Mouse (Mus musculus): ENCODE measurements at regions not wholly inside any gene's neighbourhood (a gene's known extent, or its start where the extent isn't known, plus 50 kb on each side); places are given as distances from the start of the nearest gene placed in this dataset.
"Not testable (repeated sequence)": the region's sequence is repeated elsewhere in the genome, so short reads cannot be mapped to it uniquely, and the experiment has no call there.

DNA sequence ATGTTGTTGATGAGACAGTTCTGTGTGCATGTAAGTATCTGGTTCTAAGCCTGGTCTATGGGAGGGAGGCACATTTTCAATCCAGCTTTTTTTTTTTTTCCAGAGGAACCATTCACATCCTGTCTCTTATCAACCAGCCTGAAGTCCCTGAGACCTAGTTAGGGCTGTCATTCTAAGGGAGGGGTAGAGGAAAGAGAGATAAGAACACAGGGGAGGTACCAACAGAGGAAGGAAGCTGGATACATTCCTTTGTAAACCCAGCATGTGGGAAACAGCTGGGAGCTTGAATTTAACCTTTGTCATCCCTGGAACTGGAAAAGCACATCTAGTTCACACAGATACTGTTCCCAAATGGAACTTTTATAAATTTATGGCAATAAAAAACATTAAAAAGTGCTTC, 351.0 kb upstream of the Adamts5 start:
- Histone ChIP-seq H3K9me3 (replicated peaks) (no peaks in the 10 kb centered on the region), H3K27me3 (no peaks in the 10 kb centered on the region), H3K4me1 (no peaks in the 10 kb centered on the region), H3K27ac (replicated peaks) (no peak overlapping the region), H3K4me2 (replicated peaks) (no peak overlapping the region), H3K36me3 (no peaks in the 10 kb centered on the region), H3K9ac (no peak overlapping the region), H3K4me3 (replicated peaks) (no peak overlapping the region)
- ATAC-seq (ENCODE audit: insufficient number of reproducible peaks, low FRiP score, low TSS enrichment, low read depth) = no peak

DNA sequence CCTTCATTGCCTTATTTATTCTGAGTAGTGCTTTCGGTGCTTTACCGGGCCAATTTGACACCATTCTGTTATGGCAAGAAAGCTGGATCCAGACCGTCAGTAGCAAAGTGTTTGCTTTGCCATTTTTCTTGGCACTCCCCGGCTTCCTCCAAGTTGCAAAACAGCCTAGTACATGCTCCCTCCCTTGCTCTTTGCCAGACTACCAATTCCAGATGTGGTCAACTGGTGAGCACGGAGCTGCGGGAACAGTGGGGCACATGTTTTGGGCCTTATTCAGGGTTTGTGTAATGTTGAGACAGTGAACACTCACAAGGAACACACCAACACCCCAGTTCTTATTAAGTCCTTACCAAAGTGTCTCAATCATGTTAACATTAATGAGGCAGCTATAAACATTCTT, 348.4 kb upstream of the Adamts5 start:
- no peaks in the 10 kb centered on the region for H3K4me1 ChIP-seq
- ATAC-seq (ENCODE audit: insufficient number of reproducible peaks, low FRiP score, low TSS enrichment, low read depth) = no peak
- no peak overlapping the region for H3K27ac ChIP-seq (replicated peaks)
- H3K4me3 ChIP-seq (replicated peaks) = no peak overlapping the region
- no peaks in the 10 kb centered on the region for H3K36me3 ChIP-seq
- H3K4me2 ChIP-seq (replicated peaks) = no peak overlapping the region
- H3K9me3 ChIP-seq (replicated peaks) = no peaks in the 10 kb centered on the region
- H3K9ac ChIP-seq = no peak overlapping the region
- no peaks in the 10 kb centered on the region for H3K27me3 ChIP-seq
- WGBS = 70% methylated on average over 6 of the region's 6 CpGs

DNA sequence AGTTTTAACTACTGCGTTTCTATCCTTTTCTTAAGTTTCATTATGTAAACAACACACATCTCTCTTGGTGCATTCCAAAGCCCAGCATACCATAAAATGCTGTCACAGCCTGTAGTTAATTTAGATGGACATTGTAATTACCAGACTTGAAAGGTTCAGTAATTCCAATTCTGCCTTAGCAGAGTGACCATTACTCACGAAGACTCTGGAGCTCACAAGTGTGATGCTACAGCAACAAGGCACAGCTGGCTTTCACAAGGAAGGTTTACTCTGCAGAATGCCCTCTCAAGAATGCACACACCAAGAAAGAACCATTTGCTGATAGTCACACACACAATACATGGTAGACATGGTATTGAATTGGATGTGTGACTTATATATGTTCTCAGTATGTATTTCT, 342.6 kb upstream of the Adamts5 start:
- Histone ChIP-seq H3K4me1 (no peaks in the 10 kb centered on the region), H3K9me3 (replicated peaks) (no peaks in the 10 kb centered on the region), H3K4me2 (replicated peaks) (no peak overlapping the region), H3K9ac (no peak overlapping the region), H3K27ac (replicated peaks) (no peak overlapping the region), H3K36me3 (no peaks in the 10 kb centered on the region), H3K4me3 (replicated peaks) (no peak overlapping the region), H3K27me3 (no peaks in the 10 kb centered on the region)
- 39% methylated on average over 2 of the region's 2 CpGs for WGBS
- no peak for ATAC-seq (ENCODE audit: insufficient number of reproducible peaks, low FRiP score, low TSS enrichment, low read depth)

DNA sequence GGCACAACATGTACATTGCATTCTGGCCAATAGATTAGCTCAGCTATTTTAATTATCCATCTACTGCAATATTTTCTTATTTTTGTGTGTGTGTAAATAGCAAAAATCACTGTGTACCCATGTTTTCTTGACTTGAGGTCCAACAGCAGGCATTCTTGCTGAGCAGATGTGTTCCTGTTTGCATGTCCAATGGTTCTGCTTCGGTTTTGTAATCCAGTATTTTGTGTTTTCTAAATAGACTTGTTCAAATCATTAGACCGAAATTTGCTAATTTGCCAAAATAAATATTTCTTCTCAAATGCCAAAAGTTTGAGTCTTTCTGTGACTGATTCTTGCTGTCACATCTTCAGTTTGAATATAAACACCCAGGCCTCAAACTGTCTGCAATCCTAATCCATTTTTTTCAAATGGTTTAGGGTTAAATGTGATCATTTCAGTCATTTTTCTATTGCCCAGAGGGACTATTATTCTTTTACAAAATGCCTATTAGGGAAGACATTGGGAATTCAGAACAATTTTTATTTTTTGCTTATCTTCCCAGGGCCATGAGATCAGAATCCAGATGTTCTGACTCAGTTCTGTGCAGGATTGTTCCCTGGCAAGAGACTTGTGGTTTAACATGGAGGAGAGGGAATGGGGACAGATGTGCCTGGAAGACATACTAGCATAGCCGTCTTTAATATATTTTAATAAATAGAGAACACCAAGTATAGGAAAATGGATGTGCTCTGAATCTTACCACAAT, 341.3 kb upstream of the Adamts5 start:
- Histone ChIP-seq H3K27ac (replicated peaks) (no peak overlapping the region), H3K27me3 (no peaks in the 10 kb centered on the region), H3K4me1 (no peaks in the 10 kb centered on the region), H3K9me3 (replicated peaks) (no peaks in the 10 kb centered on the region), H3K4me2 (replicated peaks) (no peak overlapping the region), H3K36me3 (no peaks in the 10 kb centered on the region), H3K4me3 (replicated peaks) (no peak overlapping the region), H3K9ac (no peak overlapping the region)
- 70% methylated on average over 3 of the region's 3 CpGs for WGBS
- ATAC-seq (ENCODE audit: insufficient number of reproducible peaks, low FRiP score, low TSS enrichment, low read depth) = no peak

DNA sequence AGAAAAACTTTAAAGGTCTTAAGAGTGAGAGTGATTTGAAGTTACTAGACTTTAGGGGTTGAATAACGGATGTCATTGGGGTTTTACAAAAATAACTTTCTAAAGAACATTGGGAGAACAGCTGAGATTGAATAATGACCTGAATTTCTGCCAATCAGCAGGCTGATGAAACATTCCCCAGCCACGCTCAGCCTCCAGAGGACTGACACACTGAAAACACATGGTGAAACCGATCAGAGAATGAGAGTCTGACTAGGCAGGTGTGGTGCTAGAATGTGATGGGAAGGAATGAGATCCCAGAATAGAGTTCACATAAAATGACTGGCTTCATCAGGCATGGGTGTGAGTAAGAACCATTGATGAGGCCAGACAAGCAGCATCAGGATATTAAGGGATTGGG, 321.4 kb upstream of the Adamts5 start:
- no peaks in the 10 kb centered on the region for H3K4me1 ChIP-seq
- H3K4me3 ChIP-seq (replicated peaks) = no peak overlapping the region
- WGBS = 43% methylated on average over 3 of the region's 3 CpGs
- H3K27ac ChIP-seq (replicated peaks) = no peak overlapping the region
- no peaks in the 10 kb centered on the region for H3K36me3 ChIP-seq
- H3K27me3 ChIP-seq = no peaks in the 10 kb centered on the region
- no peak for ATAC-seq (ENCODE audit: insufficient number of reproducible peaks, low FRiP score, low TSS enrichment, low read depth)
- no peak overlapping the region for H3K9ac ChIP-seq
- no peaks in the 10 kb centered on the region for H3K9me3 ChIP-seq (replicated peaks)
- no peak overlapping the region for H3K4me2 ChIP-seq (replicated peaks)

DNA sequence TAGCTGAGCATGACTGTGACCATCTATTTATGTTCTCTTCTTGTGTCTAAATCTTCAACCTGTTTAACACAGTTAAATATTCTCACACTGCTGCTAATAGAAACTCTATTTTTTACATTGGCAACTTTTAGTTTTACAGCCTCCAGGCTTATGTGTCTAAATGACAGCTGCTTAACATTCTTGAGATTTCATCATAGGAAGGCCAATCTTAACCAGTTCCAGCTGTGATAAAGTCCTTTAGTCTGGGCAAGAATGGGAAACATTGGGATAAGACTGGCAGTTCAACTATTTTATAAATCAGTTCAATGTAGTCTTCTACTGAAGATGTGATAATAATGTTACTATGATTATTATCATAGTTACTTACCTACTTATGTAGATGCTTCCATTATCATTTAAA, 308.9 kb upstream of the Adamts5 start:
- H3K4me1 ChIP-seq = no peaks in the 10 kb centered on the region
- H3K4me2 ChIP-seq (replicated peaks) = no peak overlapping the region
- no peaks in the 10 kb centered on the region for H3K27me3 ChIP-seq
- H3K27ac ChIP-seq (replicated peaks) = no peak overlapping the region
- no peaks in the 10 kb centered on the region for H3K9me3 ChIP-seq (replicated peaks)
- H3K4me3 ChIP-seq (replicated peaks) = no peak overlapping the region
- H3K36me3 ChIP-seq = no peaks in the 10 kb centered on the region
- no peak for ATAC-seq (ENCODE audit: insufficient number of reproducible peaks, low FRiP score, low TSS enrichment, low read depth)
- H3K9ac ChIP-seq = no peak overlapping the region

DNA sequence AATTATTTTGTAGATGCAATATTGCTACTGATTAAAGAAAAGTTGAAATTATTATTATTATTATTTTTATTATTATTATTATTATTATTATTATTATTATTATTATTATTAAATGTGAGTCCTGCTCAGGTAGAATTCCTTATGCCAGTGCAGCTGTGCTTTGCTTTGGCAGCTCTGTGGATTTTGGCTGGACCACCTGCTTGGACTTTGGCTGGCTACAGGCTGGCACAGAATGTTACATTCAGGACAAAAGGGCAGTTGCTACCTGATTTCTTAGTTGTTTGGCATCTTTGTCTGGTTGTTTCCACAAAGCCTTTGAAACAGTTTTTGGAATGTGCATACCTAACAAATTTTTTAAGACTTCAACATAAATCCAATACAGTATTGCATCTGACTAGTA, 307.7 kb upstream of the Adamts5 start:
- no peak for ATAC-seq (ENCODE audit: insufficient number of reproducible peaks, low FRiP score, low TSS enrichment, low read depth)

DNA sequence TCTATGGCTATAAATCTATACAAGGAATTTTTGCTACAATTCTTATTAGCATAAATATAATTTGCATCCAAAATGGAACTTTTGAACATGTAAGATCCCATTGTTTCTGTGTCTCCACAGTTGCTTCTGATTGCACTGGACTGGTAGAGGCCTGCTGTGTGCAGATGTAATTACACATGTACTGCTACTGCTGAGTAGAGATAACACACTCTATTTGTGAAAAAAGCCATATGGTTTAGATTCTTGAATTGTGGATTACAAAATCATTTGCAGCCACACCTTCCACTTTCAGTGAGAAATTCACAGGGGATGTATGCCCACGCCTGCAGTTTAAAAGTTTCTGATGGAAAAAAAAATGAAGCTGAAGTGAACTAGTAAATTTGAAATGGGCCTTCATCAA, 288.2 kb upstream of the Adamts5 start:
- Histone ChIP-seq H3K9me3 (replicated peaks) (no peaks in the 10 kb centered on the region), H3K4me2 (replicated peaks) (no peak overlapping the region), H3K4me3 (replicated peaks) (no peak overlapping the region), H3K27me3 (no peaks in the 10 kb centered on the region), H3K36me3 (no peaks in the 10 kb centered on the region), H3K4me1 (no peaks in the 10 kb centered on the region), H3K27ac (replicated peaks) (no peak overlapping the region), H3K9ac (no peak overlapping the region)
- WGBS = 59% methylated on average over 1 of the region's 1 CpGs
- no peak for ATAC-seq (ENCODE audit: insufficient number of reproducible peaks, low FRiP score, low TSS enrichment, low read depth)

More for the DNA sequence above, 307.7 kb upstream of the Adamts5 start:
- Histone ChIP-seq H3K27ac (replicated peaks) (no peak overlapping the region), H3K9me3 (replicated peaks) (no peaks in the 10 kb centered on the region), H3K27me3 (no peaks in the 10 kb centered on the region), H3K4me1 (no peaks in the 10 kb centered on the region), H3K4me3 (replicated peaks) (no peak overlapping the region), H3K4me2 (replicated peaks) (no peak overlapping the region), H3K9ac (no peak overlapping the region), H3K36me3 (no peaks in the 10 kb centered on the region)

DNA sequence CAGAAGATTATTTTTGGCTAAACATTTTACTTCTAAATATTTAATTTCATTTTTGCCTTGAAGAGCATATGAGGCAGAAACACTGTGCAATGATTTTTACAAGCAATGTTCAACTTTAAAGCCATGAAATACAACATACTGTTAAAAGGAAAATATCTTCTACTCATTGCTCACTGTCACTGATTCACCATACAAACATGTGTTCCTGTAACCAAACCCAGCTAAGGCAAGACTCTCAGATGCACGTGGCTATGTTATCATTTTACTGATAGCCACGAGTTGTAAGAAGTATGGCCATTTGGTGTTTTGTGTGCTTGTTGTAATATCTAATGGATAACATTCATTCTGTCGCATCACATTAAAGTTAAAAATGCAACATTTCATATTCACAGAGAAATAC, 287.3 kb upstream of the Adamts5 start:
- Histone ChIP-seq H3K9me3 (replicated peaks) (no peaks in the 10 kb centered on the region), H3K9ac (no peak overlapping the region), H3K27me3 (no peaks in the 10 kb centered on the region), H3K4me1 (no peaks in the 10 kb centered on the region), H3K27ac (replicated peaks) (no peak overlapping the region), H3K4me2 (replicated peaks) (no peak overlapping the region), H3K4me3 (replicated peaks) (no peak overlapping the region), H3K36me3 (no peaks in the 10 kb centered on the region)
- WGBS = 65% methylated on average over 3 of the region's 3 CpGs
- no peak for ATAC-seq (ENCODE audit: insufficient number of reproducible peaks, low FRiP score, low TSS enrichment, low read depth)

DNA sequence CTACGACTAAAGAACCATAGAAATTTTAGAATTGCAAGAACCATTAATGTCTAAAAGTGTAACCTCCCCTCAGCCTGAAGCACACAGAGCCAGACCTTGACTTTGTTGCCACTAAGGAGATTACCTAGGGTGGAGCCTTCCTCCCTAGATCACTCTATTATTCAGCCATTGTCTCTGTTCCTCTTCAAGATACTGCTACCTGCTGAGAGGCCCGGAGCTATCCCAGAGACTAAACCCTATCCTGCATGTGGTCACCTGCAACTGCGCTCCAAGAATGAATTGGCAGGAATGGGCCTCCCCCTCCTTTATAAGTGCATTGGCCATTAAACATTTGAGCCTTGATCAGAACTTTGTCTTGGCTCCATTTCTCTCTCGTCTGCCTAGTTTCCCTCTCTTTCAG, 286.0 kb upstream of the Adamts5 start:
- not testable (repeated sequence) for H3K4me1 ChIP-seq; ATAC-seq (ENCODE audit: insufficient number of reproducible peaks, low FRiP score, low TSS enrichment, low read depth); H3K4me3 ChIP-seq (replicated peaks); H3K27me3 ChIP-seq; H3K27ac ChIP-seq (replicated peaks); H3K36me3 ChIP-seq; H3K9me3 ChIP-seq (replicated peaks); H3K9ac ChIP-seq; H3K4me2 ChIP-seq (replicated peaks)
- WGBS = 65% methylated on average over 4 of the region's 4 CpGs

DNA sequence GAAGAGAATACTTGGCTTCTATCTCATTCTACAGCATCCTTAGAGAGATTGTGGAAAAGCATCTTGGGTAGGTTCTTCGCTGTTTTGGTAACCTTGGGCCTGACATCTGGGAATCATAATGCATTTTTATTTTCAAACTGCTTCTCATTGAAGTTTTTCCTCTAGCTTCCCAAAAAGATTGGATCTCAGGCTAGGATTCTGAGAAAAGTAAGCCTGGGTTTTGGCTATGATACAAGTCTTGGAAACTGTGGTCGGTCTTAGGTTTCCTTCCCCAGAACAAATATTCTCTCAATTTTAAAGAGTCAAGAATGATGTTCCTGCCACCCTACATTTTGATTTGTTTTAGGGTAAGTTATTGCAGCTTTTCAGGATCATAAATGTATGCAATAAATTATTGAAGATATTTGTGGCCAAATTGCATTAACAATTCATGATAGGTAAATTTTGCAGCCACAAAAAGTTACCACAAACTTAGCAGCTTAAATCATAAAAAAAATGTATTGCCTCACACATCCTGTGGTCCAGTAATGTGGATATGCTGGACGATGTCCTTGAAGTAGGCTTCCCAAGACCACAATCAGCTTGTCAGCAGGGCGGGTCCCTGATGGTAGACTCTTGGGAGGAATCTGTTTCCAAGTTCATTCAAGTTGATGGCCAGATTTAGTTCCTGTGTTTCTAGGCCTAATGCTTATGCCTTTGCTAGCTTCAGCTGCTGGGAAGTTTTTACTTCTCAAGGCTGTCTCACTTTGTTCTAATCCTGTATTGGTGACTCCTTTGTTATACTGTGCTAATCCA, 257.6 kb upstream of the Adamts5 start:
- Histone ChIP-seq H3K9ac (no peak overlapping the region), H3K4me3 (replicated peaks) (no peak overlapping the region), H3K27ac (replicated peaks) (no peak overlapping the region), H3K4me2 (replicated peaks) (no peak overlapping the region), H3K27me3 (no peaks in the 10 kb centered on the region), H3K36me3 (no peaks in the 10 kb centered on the region), H3K4me1 (no peaks in the 10 kb centered on the region), H3K9me3 (replicated peaks) (no peaks in the 10 kb centered on the region)
- ATAC-seq (ENCODE audit: insufficient number of reproducible peaks, low FRiP score, low TSS enrichment, low read depth) = no peak
- WGBS = 62% methylated on average over 4 of the region's 4 CpGs

DNA sequence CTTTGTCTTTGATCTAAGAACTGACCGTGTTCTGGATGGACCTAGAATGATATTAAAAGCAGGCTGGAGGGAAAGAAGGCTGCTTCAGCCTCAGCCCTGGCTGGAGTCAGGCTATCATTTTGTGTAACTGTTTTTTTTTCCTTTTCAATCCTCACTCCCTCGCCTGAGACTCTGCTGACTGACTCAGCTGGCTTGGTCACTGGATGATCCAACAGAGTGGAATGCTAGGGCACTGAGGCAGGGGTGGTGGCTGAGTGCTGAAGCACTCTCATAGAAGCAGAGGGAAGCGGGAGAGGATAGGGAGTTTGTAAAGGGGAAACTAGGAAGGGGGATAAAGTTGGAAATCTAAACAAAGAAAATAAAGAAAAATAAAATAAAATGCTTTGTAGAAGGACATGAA, 236.5 kb upstream of the Adamts5 start:
- H3K9me3 ChIP-seq (replicated peaks) = no peaks in the 10 kb centered on the region
- H3K27ac ChIP-seq (replicated peaks) = no peak overlapping the region
- no peaks in the 10 kb centered on the region for H3K4me1 ChIP-seq
- no peak for ATAC-seq (ENCODE audit: insufficient number of reproducible peaks, low FRiP score, low TSS enrichment, low read depth)
- no peak overlapping the region for H3K4me2 ChIP-seq (replicated peaks)
- 64% methylated on average over 3 of the region's 3 CpGs for WGBS
- H3K36me3 ChIP-seq = no peaks in the 10 kb centered on the region
- H3K4me3 ChIP-seq (replicated peaks) = no peak overlapping the region
- H3K27me3 ChIP-seq = no peaks in the 10 kb centered on the region
- no peak overlapping the region for H3K9ac ChIP-seq
